Mouse (Mus musculus): Measurements from ENCODE around the gene Sp100.

Sp100 gene

GRCm38 (mm10) chr1:85697721-85698493, 48.1 kb downstream of the Sp100 start:
- no peak for DNase-seq (ENCODE audit: low spot score)

DNA sequence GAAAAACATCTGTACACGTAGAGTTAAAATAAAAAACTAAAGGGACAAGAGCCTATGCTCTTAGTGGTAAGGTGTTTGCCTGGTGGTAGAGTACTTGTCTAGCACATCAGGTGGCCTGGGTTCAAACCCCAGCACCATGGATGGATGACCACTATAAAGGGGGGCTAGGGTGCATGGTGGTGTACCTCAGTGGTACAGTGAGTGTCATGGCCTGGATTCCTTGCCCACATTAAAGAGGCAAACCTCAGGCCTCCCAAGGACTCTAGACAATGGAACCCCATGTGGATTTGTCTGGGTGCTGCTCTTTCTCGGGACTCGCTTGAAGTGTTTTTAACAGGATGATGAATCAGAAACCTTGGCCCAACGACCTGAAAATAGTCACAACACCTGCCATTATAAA, 52.7 kb downstream of the Sp100 start:
- DNase-seq (ENCODE audit: low spot score), result no peak

DNA sequence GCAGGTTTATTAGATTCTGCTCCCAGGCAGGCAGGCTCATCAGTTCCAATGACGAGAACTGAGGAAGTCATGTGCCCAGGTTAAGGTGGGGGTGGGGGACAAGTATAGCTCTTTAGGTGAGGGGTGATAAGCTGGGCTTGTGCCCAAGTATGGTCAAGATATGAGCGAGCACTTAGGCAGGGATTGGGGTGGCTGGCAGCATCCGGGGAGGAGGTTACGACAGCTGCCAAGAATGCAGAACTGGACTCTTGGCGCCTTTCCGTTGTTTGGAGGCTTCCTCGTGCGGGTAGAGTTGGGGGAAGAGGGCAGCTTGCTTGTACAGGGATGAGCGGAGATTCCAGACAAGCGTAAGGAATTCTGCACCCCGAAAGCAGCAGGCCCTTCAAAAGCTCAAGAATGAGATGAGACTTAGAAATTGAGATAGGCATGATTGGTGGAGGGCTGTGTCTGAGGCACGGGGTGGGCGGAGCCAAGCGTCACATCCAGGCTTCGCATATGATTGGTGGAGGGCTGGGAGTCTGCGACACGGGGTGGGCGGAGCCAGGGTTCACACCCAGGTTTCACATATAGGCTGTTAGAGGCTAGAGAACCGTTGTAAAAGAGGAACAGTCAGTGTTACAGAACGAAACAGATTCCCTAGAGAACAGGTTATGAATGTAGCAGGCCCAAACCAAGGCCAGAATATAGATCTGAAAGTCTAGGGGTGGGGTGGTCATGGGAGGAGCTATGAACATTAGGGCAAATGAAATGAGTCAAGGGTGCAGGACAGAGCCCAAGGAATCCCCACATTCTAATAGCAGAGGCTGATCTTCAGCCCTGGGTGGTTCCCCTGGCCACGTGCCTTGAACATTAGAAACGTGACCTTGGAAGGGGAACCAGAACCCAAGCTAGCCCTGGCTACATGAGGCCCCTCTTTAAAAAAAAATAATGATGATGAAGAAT, 53.7 kb downstream of the Sp100 start:
- DNase-seq (ENCODE audit: low spot score), result peak; percentile 85

GRCm38 (mm10) chr1:85705552-85705951, 55.8 kb downstream of the Sp100 start:
- no peak for DNase-seq (ENCODE audit: low spot score)

GRCm38 (mm10) chr1:85706754-85707153, 57.0 kb downstream of the Sp100 start:
- no peak for DNase-seq (ENCODE audit: low spot score)

- no peak for DNase-seq (ENCODE audit: low spot score)
Measured at GRCm38 (mm10) chr1:85714501-85714900, 64.7 kb downstream of the Sp100 start.

- peak; percentile 42 for DNase-seq (ENCODE audit: low spot score)
Measured at GRCm38 (mm10) chr1:85716447-85717027, 66.7 kb downstream of the Sp100 start.

DNA sequence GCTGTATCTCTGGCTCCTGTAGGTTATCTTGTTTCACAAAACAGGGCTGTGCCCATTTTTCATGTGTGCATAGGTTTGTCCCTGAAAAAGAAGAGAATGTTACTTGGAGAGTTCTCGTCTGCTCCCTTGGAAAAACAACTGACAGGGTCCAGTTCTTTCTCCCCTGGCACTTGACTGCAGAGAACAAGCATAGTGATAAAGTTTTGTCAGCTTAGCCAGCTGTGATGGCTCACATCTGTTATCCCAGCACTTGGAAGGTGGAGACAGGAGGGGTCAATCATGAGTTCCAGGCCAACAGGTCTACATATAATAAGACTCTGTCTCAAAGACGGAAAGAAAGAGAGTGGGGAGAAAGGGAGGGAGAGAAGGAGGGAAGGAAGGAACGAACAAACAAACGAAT, 69.3 kb downstream of the Sp100 start:
- DNase-seq (ENCODE audit: low spot score), result no peak

GRCm38 (mm10) chr1:85720220-85720893, 70.6 kb downstream of the Sp100 start:
- DNase-seq (ENCODE audit: low spot score), result no peak

- no peak for DNase-seq (ENCODE audit: low spot score)
Measured at GRCm38 (mm10) chr1:85730471-85730870, 80.7 kb downstream of the Sp100 start.

DNA sequence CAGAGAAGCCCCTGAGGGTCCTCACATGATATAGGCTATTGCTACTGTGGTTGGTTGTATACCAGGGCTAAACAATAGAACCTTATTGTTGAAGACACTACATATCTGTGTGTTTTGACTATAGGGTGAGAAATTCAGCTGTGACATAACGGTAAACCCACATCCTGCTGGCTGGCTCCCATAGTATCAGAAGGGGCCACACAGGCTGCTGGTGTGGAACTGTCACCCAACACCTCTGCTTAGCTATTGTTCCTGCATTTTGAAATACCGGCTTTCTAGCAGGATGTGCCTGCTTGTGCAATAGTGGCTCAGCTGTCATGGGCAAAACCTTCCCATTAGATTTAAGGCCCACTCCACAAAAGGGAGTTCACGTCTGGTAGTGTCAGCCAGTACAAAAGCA, 82.8 kb downstream of the Sp100 start:
- DNase-seq (ENCODE audit: low spot score), result no peak

DNA sequence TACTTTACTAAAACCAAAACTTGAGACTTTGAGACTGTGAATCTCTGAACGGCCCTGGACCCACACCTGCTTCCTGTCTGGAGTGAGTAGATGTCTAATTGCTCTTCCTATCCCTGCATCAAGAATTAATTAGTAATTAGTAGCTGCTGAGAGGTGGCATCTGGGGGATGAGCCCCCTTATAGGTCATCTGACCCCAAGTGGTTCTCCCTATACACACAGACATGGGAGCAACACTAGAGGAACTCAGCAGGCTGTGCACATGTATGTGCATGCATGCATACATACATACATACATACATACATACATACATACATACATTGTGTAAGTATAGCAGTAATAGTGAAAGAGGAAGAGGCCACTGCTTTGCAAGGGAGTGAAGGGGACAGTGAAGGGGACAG, 84.7 kb downstream of the Sp100 start:
- DNase-seq (ENCODE audit: low spot score), result no peak

- no peak for DNase-seq (ENCODE audit: low spot score)
Measured at GRCm38 (mm10) chr1:85735463-85736123, 85.8 kb downstream of the Sp100 start.

- DNase-seq (ENCODE audit: low spot score), result peak; percentile 85
Measured at GRCm38 (mm10) chr1:85736355-85737184, 86.8 kb downstream of the Sp100 start.

GRCm38 (mm10) chr1:85739000-85739399, 89.2 kb downstream of the Sp100 start:
- no peak for DNase-seq (ENCODE audit: low spot score)

DNA sequence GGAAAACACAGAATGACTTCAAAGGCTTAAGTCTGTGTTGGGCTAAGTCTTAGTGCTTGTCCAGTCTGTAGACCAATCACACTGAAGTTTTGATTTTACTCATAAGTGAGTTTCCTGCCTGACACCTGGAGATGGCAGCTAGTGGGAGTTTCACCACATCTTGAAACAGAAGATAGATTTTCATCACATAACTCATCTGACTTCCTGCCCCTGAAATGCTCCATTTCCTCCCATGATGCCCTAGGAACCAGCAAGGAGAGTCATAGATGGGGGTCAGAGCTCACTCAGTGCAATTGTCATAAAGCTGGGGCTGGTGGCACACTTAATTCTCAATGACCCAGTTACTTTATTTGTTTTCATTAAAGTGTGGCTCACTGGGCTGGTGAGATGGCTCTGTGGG, 90.0 kb downstream of the Sp100 start:
- no peak for DNase-seq (ENCODE audit: low spot score)

DNA sequence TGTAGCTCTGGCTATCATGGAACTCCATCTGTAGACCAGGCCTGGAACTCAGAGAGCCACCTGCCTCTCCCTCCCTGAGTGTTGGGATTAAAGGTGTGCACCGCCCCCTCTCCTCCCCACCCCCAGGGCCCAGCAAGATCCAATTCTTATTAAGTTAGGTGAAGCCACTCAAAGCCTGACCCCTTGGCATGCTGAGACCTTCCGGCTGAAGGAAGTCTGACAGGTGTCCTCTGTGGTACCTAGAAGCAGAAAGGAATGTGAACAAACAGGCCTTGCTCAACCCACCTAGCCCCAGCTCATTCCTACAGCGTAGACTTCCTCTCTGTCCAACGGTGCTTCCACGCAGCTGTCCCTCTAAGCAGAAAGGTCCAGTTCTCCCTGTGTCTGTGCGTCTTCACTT, 91.1 kb downstream of the Sp100 start:
- DNase-seq (ENCODE audit: low spot score), result no peak

DNA sequence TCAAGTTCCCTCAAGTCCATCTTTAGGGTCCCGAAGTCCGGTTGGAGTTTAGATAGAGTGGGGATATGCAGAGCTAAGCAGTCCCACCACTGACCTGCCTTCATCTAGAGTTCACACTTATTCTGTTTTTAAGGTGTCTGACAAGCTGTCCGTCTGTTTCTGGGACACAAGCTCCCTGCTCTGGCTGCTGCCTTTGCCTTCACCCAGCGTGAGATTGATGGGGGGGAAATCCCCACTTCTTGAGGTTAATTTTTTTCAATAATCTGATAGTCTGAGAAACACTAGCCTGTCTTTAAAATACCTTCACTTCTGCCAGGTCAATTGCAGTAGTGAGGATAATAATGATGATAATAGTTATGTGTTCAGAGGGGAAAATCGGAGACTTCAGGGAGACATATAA, 92.5 kb downstream of the Sp100 start:
- DNase-seq (ENCODE audit: low spot score), result peak; percentile 24

DNA sequence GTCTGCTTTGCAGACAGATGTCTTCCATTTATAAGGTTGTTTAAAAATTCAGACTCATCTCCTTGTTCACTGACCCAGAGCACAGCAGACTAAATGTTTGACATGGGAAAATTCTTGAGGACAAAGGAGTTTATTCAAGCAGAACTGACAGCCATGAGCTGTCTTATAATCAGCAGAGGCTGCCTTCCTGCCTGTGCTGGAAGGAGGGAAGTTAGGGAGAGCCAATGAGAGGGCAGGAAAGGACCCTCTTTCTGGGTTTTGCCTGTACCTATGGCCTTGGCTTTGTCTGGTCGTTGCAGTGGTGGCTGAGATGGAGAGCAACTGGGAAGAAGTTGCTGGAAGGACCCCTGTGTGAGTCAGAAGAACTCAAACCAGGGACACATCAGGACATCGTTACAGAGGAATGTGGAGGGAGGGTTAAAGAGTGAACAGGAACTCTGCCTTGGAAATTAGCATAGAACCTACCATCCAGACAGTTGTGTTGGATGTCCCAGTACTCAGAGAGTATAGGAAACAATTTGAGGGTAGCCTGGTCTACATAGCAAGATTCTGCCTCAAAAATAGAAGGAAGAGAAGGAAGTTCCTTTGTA, 93.2 kb downstream of the Sp100 start:
- DNase-seq (ENCODE audit: low spot score), result peak; percentile 66

DNA sequence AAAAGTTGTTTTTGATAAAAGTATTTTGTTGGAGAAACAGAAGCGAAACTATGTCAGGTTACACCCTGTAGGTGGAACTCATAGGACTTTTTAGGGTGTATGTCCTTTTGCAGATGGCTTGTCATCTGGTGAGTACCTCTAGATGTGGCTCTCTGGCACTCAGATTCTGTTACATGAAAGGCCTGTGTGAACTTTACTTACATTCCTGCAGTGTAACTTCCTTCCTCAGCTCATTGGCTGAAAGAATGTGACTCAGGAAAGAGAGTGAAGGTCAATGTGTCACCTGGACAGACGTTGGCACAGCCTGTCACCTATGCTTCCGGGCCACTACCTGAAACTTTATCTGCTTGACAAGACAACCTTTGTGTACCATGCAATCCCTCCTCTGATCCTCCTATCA, 94.8 kb downstream of the Sp100 start:
- no peak for DNase-seq (ENCODE audit: low spot score)

All from embryo, embryonic 10 days (tissue).